Mouse (Mus musculus) frontal cortex, postnatal 14 days (tissue): Measurements from ENCODE around the gene Appl2.

ENCODE experiments used
- DNase-seq, 2 experiments: peaks; one replicate each; pipeline ENCODE4 v3.0.0; 2022; ENCODE audit warnings: low spot score in 2 of 2

The Appl2 gene

DNA sequence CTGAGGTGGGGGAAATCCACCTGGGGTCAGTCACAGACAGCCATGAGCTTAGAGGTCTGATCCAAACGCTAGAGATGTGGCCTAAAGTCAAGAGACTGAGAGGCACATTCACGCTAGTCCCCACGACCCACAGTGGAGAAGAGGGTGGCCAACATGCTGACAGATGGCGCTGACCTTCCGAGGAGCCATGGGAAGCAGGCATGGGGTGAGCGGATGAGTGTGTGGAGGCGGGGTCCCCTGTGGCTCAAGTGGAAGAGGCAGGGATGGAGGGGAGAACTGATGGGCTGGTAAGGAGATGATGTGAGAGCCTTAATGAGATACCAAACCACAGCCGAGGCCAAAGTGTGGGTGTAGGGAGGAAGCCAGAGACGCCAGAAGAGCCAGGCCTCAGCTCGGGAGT lies 16.8 kb downstream of the Appl2 start:
- no peak for DNase-seq

GRCm38 (mm10) chr10:83630899-83631298 lies 17.6 kb downstream of the Appl2 start:
- DNase-seq: peak in 1 of 2 experiments; percentile 37

- DNase-seq: no peak
Measured at GRCm38 (mm10) chr10:83629878-83630277, 18.7 kb downstream of the Appl2 start.

GRCm38 (mm10) chr10:83629190-83629781 lies 19.3 kb downstream of the Appl2 start:
- DNase-seq: no peak

GRCm38 (mm10) chr10:83628241-83628640 lies 20.3 kb downstream of the Appl2 start:
- DNase-seq: no peak

DNA sequence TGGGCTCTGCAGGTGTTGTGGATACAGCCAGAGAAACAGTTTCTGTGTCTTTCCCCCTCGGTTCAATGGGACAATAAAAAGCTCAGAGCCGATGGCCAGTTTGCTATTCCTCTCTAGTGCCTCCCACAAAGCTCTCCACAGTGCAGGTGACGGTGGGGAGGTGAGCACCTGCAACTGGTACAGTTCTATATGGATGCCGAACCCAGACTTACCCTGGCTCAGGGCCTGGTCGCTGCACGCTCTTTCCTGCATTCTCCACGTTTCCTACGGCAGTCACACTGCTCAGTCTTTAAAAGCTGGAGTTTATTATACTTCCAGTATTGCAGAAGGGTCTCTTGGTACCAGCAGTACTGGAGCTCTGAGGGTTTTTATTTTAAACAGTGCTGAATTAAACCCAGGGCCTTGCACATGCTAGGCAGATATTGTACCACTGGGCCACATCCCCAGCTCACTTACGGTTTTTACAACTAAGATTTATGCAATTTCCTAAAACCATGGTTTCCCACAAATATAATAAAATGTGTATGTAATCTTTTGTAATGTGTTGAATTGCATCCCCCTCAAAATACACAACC lies 21.3 kb downstream of the Appl2 start:
- DNase-seq: no peak

DNA sequence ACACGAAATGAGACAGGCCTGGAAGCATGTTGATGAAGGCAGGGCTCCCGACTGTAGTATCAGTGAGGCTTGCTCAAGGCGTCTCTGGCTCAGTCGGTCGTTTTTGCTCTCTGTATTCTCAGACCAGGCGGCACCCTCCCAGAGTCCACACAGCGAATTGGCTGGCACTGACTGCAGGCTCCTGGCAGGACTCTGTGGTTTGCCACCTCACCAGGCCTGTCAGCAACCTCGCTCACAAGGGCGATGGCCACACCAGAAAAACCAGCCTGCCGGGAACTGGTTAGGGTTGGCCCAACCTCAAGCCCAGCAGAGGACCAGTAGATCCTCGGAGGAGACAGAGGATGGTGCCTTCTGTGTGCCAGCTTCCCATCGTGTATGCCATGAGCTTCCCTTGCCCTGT lies 23.7 kb downstream of the Appl2 start:
- DNase-seq: no peak

DNA sequence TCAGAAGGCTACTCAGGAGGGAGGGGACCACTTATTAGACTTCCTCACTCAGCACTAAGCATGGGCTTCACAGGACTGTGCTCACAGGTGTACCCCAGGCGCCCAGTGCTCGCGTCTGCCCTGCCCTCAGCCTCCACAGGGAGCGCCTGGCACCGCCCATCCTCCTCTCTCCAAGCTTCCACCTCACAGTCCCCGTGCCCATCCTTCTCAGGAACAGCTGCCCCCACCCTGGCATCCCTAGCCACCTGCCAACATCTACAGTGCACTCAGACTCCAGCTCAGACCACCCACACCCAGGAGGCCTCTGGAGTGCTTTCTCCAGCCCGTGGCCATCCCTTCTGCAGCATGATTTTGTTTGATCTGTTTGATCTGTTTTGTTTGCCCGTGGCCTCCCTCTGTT lies 24.5 kb downstream of the Appl2 start:
- no peak for DNase-seq

GRCm38 (mm10) chr10:83620350-83621055 lies 28.0 kb downstream of the Appl2 start:
- no peak for DNase-seq

GRCm38 (mm10) chr10:83618819-83619440 lies 29.6 kb downstream of the Appl2 start:
- no peak for DNase-seq

- no peak for DNase-seq
Measured at GRCm38 (mm10) chr10:83617366-83617765, 31.2 kb downstream of the Appl2 start.

DNA sequence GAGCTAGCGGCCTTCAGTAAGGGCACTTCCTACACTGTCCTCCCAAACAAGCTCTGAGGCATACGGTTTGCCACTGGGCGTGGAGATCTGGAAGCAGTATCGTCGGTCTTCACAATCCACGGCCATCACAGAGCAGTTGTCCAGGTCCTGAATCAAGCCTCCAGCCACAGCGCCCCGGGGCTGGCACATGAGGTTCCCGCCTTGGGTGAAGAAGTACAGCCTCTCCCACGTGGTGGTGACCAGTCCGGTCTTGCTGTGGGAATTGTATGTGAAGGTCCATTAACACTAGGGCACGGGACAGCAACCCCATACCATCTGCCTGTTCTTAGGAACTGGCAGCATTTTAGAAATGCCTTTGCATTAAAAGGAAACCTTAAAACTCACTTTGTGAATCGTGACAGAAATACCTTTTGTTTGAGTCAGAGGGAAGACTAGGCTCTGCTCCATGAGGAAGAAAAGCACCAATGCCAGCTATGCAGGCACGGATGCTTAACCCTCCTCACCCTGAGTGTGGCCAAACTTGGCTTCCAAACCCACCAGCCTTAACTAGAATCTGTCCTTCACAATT lies 35.8 kb downstream of the Appl2 start:
- no peak for DNase-seq

DNA sequence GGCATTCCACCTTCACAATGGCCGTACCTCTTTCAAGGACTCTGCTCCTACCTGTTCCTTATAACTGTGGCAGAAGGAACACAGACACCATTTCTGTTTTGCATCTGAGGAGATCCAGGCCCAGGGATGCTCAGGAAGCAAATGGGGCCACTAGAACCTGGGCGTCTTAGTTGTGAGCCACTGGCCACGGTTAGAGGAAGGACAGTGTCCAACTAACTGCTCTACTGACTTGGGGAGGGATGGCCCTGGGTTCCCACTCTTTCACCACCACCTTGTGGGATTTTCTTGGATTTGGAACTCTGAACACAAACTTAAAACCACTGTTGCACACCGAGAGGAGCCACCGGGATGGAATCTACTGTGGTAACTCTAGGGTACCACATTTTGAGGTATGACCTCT lies 36.7 kb downstream of the Appl2 start:
- DNase-seq: no peak

- no peak for DNase-seq
Measured at GRCm38 (mm10) chr10:83610518-83610917, 38.0 kb downstream of the Appl2 start.

DNA sequence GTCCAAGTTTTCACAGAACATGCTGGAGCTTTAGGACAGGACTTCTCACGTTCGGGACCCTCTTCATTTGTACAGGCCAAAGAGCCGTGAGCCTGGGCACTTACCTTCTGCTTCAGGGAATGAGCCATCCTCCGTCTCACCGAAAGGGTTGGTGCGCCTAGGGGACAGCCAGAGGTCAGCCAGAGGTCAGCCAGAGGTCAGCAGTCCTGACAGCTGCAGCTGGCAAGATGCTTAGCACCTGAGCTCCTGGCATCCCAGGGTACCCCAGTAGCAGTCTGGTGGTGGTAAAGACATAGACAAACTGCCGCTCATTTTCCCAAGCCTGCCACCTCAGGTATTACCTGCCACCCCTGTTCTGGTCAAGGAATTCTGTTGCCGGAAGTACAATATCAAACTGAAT lies 39.9 kb downstream of the Appl2 start:
- DNase-seq: no peak

DNA sequence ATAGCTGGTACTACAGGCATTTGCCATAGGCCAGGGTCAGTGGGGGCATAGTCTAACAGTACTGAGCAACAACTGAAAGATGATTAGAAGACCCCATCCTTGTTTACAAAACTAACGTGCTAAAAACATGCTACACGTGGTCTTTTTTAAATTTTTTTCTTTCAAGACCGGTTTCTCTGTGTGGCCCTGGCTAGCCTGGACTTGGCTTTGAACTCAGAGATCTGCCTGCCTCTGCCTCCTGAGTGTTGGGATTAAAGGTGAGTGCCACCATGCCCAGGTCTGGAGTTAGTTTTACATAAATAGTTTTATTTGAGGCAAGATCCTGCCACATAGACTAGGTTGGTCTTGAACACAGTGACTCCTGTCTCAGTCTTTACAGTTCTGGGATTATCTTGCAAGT lies 41.4 kb downstream of the Appl2 start:
- no peak for DNase-seq

DNA sequence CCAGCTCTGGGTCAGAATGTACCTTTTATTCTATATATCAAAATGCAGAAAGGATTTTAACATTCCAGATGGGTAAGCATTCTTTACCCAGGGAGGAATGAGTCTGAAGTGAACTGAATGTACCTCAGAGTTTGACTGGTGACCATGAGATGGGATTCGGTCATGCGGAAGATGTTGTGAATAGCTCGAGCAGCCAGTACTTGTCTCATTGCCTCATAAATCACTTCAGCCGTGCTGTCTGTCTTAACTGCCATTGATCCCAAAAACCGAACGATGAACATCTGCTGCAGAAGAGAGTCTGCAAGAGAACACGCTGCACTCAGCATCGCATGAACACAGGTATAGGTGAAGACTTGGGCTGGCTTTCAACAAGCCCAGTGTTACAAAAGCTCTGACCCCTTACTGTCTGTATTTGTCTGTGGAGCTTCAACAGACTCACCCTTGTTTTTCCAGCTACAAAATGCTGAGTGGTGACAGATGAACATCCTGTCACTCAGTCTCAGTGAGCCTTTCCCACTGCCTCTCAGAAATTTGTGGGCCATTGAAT lies 42.8 kb downstream of the Appl2 start:
- DNase-seq: no peak

GRCm38 (mm10) chr10:83603956-83604564 lies 44.5 kb downstream of the Appl2 start:
- no peak for DNase-seq

- DNase-seq: no peak
Measured at GRCm38 (mm10) chr10:83600650-83601049, 47.9 kb downstream of the Appl2 start.

DNA sequence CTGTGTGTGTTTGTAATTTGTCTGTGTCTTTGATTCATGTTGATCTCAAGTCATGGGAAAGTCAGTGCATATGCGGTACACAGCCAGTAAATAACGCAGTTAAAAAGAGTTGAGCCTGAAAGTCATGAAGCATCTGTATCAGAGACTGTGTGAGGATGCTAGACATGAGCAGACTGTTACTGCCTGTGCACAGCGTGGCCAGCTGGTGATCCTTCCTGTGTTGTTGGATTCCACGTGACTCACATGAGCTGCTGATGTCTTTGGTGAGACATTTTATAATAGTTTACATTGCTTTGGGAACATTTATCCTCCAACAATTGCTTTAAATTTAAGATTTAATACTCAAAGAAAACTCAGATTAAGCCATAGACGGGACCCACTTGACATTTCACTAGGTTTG lies 54.0 kb downstream of the Appl2 start:
- no peak for DNase-seq

- no peak for DNase-seq
Measured at GRCm38 (mm10) chr10:83592616-83593015, 55.9 kb downstream of the Appl2 start.

GRCm38 (mm10) chr10:83590801-83591200 lies 57.7 kb downstream of the Appl2 start:
- no peak for DNase-seq
